Mouse (Mus musculus) thymus, postnatal 4 days (tissue): Measurements from ENCODE around the gene Rnf144b.

Experiments used
- DNase-seq: peaks from one replicate; pipeline ENCODE4 v3.0.0; 2021

The Rnf144b gene

GRCm38 (mm10) chr13:47224648-47225323 is 102.3 kb downstream of the Rnf144b start:
- DNase-seq: no peak

DNA sequence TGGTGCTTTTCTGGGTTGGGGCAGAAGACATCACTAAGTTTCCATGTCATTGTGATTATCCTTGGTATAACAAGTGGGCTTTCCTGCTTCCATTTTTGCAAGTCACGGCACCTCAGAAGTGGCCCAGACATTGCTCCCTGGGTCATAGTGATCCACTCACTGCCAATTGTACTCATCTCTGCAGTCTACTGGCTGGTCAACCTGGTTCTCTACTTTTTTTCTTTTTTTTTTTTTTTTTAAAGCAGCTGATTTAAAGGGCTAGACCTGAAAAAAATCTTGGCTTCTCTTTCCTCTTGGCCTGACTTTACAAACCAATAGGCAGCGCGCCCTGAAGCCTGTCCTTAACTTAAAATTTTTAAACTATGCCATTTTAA is 102.9 kb downstream of the Rnf144b start:
- no peak for DNase-seq

GRCm38 (mm10) chr13:47225802-47226201 is 103.3 kb downstream of the Rnf144b start:
- DNase-seq: no peak

GRCm38 (mm10) chr13:47226521-47226920 is 104.1 kb downstream of the Rnf144b start:
- no peak for DNase-seq

GRCm38 (mm10) chr13:47228201-47228600 is 105.7 kb downstream of the Rnf144b start:
- no peak for DNase-seq

GRCm38 (mm10) chr13:47228626-47229190 is 106.3 kb downstream of the Rnf144b start:
- no peak for DNase-seq

GRCm38 (mm10) chr13:47232163-47232562 is 109.7 kb downstream of the Rnf144b start:
- DNase-seq: no peak

DNA sequence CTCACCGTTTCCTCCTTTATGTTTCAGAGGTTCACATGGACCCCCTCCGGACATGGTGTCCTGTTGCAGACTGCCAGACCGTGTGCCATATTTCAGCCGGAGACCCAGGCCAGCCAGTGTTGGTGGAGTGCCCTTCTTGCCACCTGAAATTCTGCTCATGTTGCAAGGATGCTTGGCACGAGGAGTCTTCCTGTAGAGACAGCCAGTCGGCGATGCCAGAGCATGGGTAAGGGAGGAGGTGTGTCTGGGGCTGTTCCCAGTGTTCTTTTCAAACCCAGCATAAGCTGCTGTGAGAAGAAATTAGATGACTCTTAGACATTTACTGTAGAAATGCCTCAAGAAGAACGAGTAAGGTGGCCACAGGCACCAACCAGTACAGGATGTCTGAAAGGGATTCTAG is 114.9 kb downstream of the Rnf144b start:
- DNase-seq: no peak

GRCm38 (mm10) chr13:47238131-47238530 is 115.7 kb downstream of the Rnf144b start:
- DNase-seq: no peak

- no peak for DNase-seq
Observed at GRCm38 (mm10) chr13:47243569-47243968, 121.1 kb downstream of the Rnf144b start.

DNA sequence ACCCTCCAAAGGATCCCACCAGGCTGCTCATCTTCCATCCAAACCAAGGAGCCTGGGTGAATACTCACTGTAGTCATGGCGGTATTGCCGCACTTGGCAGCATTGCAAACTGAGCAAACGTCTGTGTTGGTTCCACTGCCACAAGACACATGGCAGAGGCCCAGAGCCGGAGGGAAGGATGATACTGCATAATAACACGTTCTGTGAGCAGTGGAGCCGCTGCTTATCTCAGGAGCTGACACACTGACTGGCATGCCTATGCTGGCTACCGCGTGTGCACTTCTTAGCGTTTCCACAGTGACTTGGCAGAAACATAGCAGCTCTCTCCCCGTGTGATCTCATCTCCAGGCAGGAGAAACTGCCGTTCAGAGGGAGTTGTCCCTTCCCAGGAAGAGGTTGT is 122.3 kb downstream of the Rnf144b start:
- no peak for DNase-seq

DNA sequence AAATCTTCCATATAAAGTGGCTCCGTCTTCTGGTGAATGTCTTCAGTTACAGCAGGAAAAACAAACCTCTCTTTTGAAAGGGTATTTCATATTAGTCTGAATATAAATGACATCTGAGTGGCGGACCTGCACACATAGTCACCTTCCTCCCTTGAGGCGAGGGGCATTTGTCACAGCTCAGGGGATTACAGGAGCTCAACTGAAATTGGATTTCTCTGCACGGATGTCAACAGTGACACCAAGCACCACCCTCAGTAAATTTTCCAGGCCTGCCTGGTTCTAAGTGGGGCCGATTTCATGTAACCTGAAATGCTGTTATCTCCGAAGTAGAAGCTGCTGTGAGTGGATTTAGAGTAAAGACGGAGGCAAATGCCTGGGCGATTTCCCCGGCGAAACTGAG is 124.0 kb downstream of the Rnf144b start:
- DNase-seq: no peak

GRCm38 (mm10) chr13:47247156-47247800 is 124.8 kb downstream of the Rnf144b start:
- DNase-seq: no peak

- no peak for DNase-seq
Observed at GRCm38 (mm10) chr13:47248289-47249010, 126.0 kb downstream of the Rnf144b start.

GRCm38 (mm10) chr13:47250615-47251014 is 128.2 kb downstream of the Rnf144b start:
- no peak for DNase-seq

DNA sequence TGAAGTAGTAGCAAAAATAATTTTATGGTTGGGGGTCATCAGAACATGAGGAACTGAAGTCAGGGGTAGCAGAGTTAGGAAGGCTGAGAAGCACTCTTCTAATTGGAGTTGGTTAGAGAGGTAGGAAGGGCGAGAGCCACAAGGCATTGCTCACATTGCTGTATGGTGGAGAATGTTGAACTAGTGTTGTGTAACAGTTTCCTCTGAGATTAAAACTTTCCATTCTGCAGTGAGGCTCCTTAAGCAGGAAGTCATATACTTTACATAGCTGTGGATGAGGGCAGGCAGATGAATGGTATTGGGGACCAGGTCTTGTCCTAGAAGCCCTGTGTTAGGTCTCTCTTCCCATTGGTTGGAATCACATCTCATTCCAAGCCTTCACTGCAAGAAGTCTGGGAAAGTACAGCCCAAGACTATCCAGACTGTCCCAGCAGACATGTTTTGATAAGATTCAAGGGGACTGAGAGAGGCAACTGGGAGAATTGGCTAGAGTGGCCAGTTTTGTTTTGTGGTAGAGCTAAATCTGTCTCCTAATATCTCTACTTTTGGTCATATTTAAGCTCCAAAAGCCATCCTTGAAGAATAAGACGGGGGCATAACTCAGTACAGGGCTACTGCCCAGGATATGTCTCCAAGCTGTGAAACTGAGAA is 128.8 kb downstream of the Rnf144b start:
- no peak for DNase-seq

GRCm38 (mm10) chr13:47253711-47254110 is 131.3 kb downstream of the Rnf144b start:
- no peak for DNase-seq

DNA sequence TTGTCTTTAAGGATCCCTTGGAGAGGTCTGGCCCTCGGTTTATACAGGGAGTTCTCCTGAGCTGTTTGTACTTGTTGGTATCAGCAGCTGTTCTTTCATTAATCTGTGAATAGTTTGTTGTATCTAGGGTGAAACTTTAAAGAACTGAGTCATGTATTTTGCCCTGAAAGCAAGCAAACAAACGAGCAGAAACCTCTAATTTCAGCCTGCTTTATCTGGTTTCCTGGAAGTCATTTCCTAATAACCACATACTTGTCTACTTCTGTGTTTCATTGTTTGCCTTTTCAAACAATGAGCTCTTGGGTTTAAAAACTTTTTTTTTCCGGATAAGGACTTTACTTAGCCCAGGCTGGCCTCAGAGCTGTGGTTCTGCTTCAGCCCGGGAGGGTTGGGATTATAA is 136.8 kb downstream of the Rnf144b start:
- DNase-seq: no peak

DNA sequence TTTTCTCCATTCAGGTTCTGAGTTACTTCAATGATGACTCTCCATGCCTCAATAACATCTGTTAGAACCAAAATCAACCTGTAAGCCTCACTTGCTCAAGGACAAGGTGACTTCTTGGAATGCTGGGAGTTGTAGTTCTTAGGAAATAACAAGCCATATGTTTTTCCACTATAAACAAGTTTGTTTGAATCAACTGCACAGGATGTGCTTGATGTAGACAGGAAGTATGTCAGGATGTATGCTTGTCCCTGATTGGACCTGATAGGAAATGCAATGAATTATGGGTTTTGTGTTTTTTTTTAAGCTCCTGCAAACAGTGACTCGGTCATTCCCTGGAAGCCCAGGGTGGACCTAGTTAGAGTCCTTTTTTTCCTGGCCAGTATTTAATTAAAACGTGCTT is 139.5 kb downstream of the Rnf144b start:
- DNase-seq: no peak

DNA sequence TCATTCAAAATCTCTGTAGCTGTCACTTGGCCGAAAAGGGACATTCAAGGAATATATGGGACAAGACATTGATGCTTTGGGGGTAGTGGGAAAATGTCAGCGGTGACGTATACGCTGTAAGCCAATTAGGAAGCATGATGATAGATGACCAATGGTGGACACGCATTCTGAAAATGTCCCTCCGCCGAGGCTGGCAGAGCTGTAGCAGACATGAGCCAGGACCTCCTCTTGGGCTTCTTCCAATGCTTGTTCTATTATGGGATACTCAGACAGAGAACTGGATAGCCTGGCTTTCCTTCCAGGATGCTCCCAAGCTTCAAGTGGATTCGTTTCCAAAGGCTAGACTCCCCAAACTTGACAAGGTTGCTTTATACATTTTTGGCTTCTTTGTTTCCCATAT is 141.9 kb downstream of the Rnf144b start:
- DNase-seq: no peak

GRCm38 (mm10) chr13:47266411-47266810 is 144.0 kb downstream of the Rnf144b start:
- DNase-seq: no peak

DNA sequence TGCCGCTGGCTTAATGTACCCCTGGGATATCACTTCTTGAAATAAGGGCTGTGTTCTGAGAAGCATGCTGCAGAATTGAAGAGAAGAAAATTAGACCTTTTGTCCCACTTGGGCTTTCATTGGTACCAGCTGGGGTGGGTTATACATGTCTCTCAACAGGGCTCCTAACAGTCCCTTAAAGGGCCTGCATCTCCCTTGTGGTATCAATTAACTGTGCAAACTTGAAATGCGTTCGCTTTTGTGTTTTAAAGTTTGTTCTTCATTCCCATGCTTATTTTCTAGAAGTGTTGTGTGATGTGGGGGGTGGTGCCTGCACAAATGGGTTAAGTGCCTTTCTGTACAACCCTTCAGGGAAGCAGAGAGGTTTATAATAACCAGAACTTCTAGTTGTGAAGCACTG is 145.8 kb downstream of the Rnf144b start:
- DNase-seq: no peak

GRCm38 (mm10) chr13:47272928-47273327 is 150.5 kb downstream of the Rnf144b start:
- no peak for DNase-seq
